Mouse (Mus musculus) hindbrain, embryonic 16.5 days (tissue): ENCODE results near the gene Hist1h2bq. TPM values are rescaled to one million over a fixed set of nuclear protein-coding genes. Genes with fewer than 3 reads are reported as not detected.
"Not testable (repeated sequence)": the region's sequence is repeated elsewhere in the genome, so short reads cannot be mapped to it uniquely, and the experiment has no call there.

Experiments used
- ATAC-seq: fragments of 200-750 bp; cut with Nextera tagmentation; 2 replicates; pipeline ENCODE4 v1.8.0; 2017; ENCODE audit warnings: moderate TSS enrichment, moderate library complexity
- H3K27ac ChIP-seq: fragments of 300-500 bp; sonication (generic); 2 replicates; pipeline ENCODE4 v1.5.1; 2014; ENCODE audit warnings: low read depth, mild to moderate bottlenecking, control low read depth, low read length, moderate library complexity
- H3K27me3 ChIP-seq: fragments of 300-500 bp; sonication (generic); replicated peaks from 2 replicates; pipeline ENCODE4 v1.6.1; 2014; ENCODE audit warnings: low read length; ENCODE audit not compliant: control insufficient read depth, insufficient read depth
- H3K36me3 ChIP-seq: fragments of 300-500 bp; sonication (generic); 2 replicates; pipeline ENCODE4 v1.6.1; 2014; ENCODE audit warnings: mild to moderate bottlenecking, low read length, moderate library complexity, mixed read lengths; ENCODE audit not compliant: control insufficient read depth, insufficient read depth
- H3K4me1 ChIP-seq: fragments of 300-500 bp; sonication (generic); 2 replicates; pipeline ENCODE4 v1.6.1; 2014; ENCODE audit warnings: low read depth, low read length; ENCODE audit not compliant: control insufficient read depth, insufficient read depth
- H3K4me2 ChIP-seq: fragments of 300-500 bp; sonication (generic); 2 replicates; pipeline ENCODE4 v1.6.1; 2014; ENCODE audit warnings: mild to moderate bottlenecking, low read length, control low read depth, moderate library complexity
- H3K4me3 ChIP-seq: fragments of 300-500 bp; sonication (generic); 2 replicates; pipeline ENCODE4 v1.5.1; 2014; ENCODE audit warnings: mild to moderate bottlenecking, low read length, control low read depth, moderate library complexity
- H3K9ac ChIP-seq: fragments of 300-500 bp; sonication (generic); 2 replicates; pipeline ENCODE4 v1.6.1; 2014; ENCODE audit warnings: low read depth, mild to moderate bottlenecking, control low read depth, low read length, moderate library complexity
- H3K9me3 ChIP-seq: fragments of 300-500 bp; sonication (generic); 2 replicates; pipeline ENCODE4 v1.6.1; 2014; ENCODE audit warnings: mild to moderate bottlenecking, low read length, moderate library complexity; ENCODE audit not compliant: control insufficient read depth
- WGBS: fragments of 180-500 bp; shearing (Covaris S2); extraction: QIAGEN DNeasy Blood & Tissue Kit; methylation state at CpG from one replicate; pipeline ENCODE4 v1.1.7; 2014; 5-methylcytosine and 5-hydroxymethylcytosine counted together
- polyA plus RNA-seq: library from polyadenylated mRNA; unstranded; fragments of >200 nt; fragmentation: Nextera tagmentation; extraction: Ambion mirVana; gene quantifications from 2 replicates; pipeline ENCODE4 v1.2.1, GENCODE M21; 2015

The Hist1h2bq gene
- polyA plus RNA-seq, 1 experiment from 2014 or later: 4.4 TPM

- not testable (repeated sequence) for H3K27me3 ChIP-seq, H3K4me3 ChIP-seq, H3K36me3 ChIP-seq, H3K9me3 ChIP-seq, H3K27ac ChIP-seq, H3K9ac ChIP-seq, H3K4me1 ChIP-seq
- WGBS: under 1% methylated on average over 15 of the region's 58 CpGs
- H3K4me2 ChIP-seq: peak within 1 kb of the TSS; percentile 43
- peak; percentile 89 for ATAC-seq
These were observed 21.7 kb upstream of the Hist1h2bq start, which contains the start of gene Hist1h4n for GRCm38 (mm10) chr13:21831418-21832394. Hist1h4n (minus strand) TSS chr13:21832196.

- no peaks in the 10 kb centered on the region for H3K4me1 ChIP-seq
- ATAC-seq: no peak
- H3K27ac ChIP-seq: no peak overlapping the region
- H3K36me3 ChIP-seq: no peaks in the 10 kb centered on the region
- H3K4me3 ChIP-seq: no peak overlapping the region
- WGBS: 89% methylated on average over 10 of the region's 10 CpGs
- no peak overlapping the region for H3K9ac ChIP-seq
- no peaks in the 10 kb centered on the region for H3K27me3 ChIP-seq
- no peaks in the 10 kb centered on the region for H3K9me3 ChIP-seq
- no peak overlapping the region for H3K4me2 ChIP-seq
These were observed 20.3 kb upstream of the Hist1h2bq start for GRCm38 (mm10) chr13:21830344-21830743.

GRCm38 (mm10) chr13:21828511-21828910 is 18.5 kb upstream of the Hist1h2bq start:
- Histone ChIP-seq H3K9ac (no peak overlapping the region), H3K36me3 (no peaks in the 10 kb centered on the region), H3K27me3 (no peaks in the 10 kb centered on the region), H3K27ac (no peak overlapping the region), H3K9me3 (no peaks in the 10 kb centered on the region), H3K4me3 (no peak overlapping the region), H3K4me1 (no peaks in the 10 kb centered on the region), H3K4me2 (no peak overlapping the region)
- no peak for ATAC-seq
- 89% methylated on average over 3 of the region's 3 CpGs for WGBS

GRCm38 (mm10) chr13:21820082-21820890 is 10.3 kb upstream of the Hist1h2bq start:
- WGBS: 60% methylated on average over 6 of the region's 16 CpGs
- not testable (repeated sequence) for H3K9ac ChIP-seq, H3K4me3 ChIP-seq, H3K4me2 ChIP-seq, H3K27ac ChIP-seq, H3K27me3 ChIP-seq, ATAC-seq, H3K4me1 ChIP-seq, H3K9me3 ChIP-seq, H3K36me3 ChIP-seq

GRCm38 (mm10) chr13:21812092-21812491 is 2.1 kb upstream of the Hist1h2bq start:
- 3% methylated on average over 10 of the region's 14 CpGs for WGBS

GRCm38 (mm10) chr13:21811539-21811938 is 1.5 kb upstream of the Hist1h2bq start, which contains the start of gene Hist1h4m:
Hist1h4m (plus strand) TSS chr13:21811746.
- not testable (repeated sequence) for H3K27ac ChIP-seq, H3K4me1 ChIP-seq, H3K27me3 ChIP-seq, H3K36me3 ChIP-seq, H3K9ac ChIP-seq, H3K9me3 ChIP-seq
- WGBS: no CpG with 5 or more reads among the region's 24 CpGs
- ATAC-seq: peak; percentile 74
- H3K4me3 ChIP-seq: peak within 1 kb of the TSS; percentile 20
- peak within 1 kb of the TSS; percentile 39 for H3K4me2 ChIP-seq

More at GRCm38 (mm10) chr13:21812092-21812491, 2.1 kb upstream of the Hist1h2bq start:
- not testable (repeated sequence) for H3K27ac ChIP-seq, H3K9me3 ChIP-seq, H3K4me1 ChIP-seq, H3K9ac ChIP-seq, H3K36me3 ChIP-seq, H3K27me3 ChIP-seq
- H3K4me3 ChIP-seq: peak overlapping the region; percentile 20
- ATAC-seq: 0 out of 2 replicates have a peak, but pooled peaks have one; percentile 3
- peak overlapping the region; percentile 39 for H3K4me2 ChIP-seq

GRCm38 (mm10) chr13:21811074-21811473 is 1.1 kb upstream of the Hist1h2bq start:
- no CpG with 5 or more reads among the region's 8 CpGs for WGBS
- H3K9ac ChIP-seq, H3K4me1 ChIP-seq, H3K27me3 ChIP-seq, H3K4me3 ChIP-seq, H3K27ac ChIP-seq, H3K4me2 ChIP-seq, H3K9me3 ChIP-seq, H3K36me3 ChIP-seq: not testable (repeated sequence)
- ATAC-seq: peak; percentile 14

GRCm38 (mm10) chr13:21803058-21803457 is 6.9 kb downstream of the Hist1h2bq start:
- H3K27ac ChIP-seq: not testable (repeated sequence)

GRCm38 (mm10) chr13:21797163-21797562 is 12.8 kb downstream of the Hist1h2bq start:
- ATAC-seq, H3K27me3 ChIP-seq, H3K27ac ChIP-seq, H3K4me2 ChIP-seq, H3K9ac ChIP-seq, H3K36me3 ChIP-seq, H3K4me3 ChIP-seq, H3K9me3 ChIP-seq, H3K4me1 ChIP-seq: not testable (repeated sequence)

More at GRCm38 (mm10) chr13:21803058-21803457, 6.9 kb downstream of the Hist1h2bq start:
- not testable (repeated sequence) for H3K36me3 ChIP-seq, H3K4me1 ChIP-seq, H3K9me3 ChIP-seq, H3K4me2 ChIP-seq, H3K4me3 ChIP-seq, H3K27me3 ChIP-seq, H3K9ac ChIP-seq
- no CpG with 5 or more reads among the region's 4 CpGs for WGBS
- peak; percentile 69; the same call in 1 of the 2 replicates for ATAC-seq
